Mouse (Mus musculus) testis, adult 2 months (tissue): ENCODE results near the gene Tor3a.

Experiments
- CTCF ChIP-seq: fragments of 200-500 bp; IDR thresholded peaks from 2 replicates; pipeline ENCODE4 v1.5.1; 2012; ENCODE audit warnings: low read depth, mild to moderate bottlenecking, inconsistent platforms, low read length, moderate library complexity; ENCODE audit not compliant: control insufficient read depth, insufficient read depth, insufficient replicate concordance
- POLR2A ChIP-seq: fragments of 200-500 bp; IDR thresholded peaks from 2 replicates; pipeline ENCODE4 v1.6.1; 2012; ENCODE audit warnings: low read depth, mild to moderate bottlenecking, inconsistent platforms, low read length, moderate library complexity; ENCODE audit not compliant: control insufficient read depth

GRCm38 (mm10) chr1:156708672-156709071, 34.5 kb upstream of the Tor3a start:
- no peak for TF ChIP-seq CTCF
- no peak for TF ChIP-seq POLR2A
